Mouse (Mus musculus) neural tube, embryonic 13.5 days (tissue): ENCODE measurements at regions not wholly inside any gene's neighbourhood (a gene's known extent, or its start where the extent isn't known, plus 50 kb on each side); places are given as distances from the start of the nearest gene placed in this dataset.

Source experiments
- ATAC-seq: fragments of 200-750 bp; cut with Nextera tagmentation; 2 replicates; pipeline ENCODE4 v1.8.0; 2017; ENCODE audit warnings: low read depth, mild to moderate bottlenecking, moderate TSS enrichment, moderate library complexity
- H3K27ac ChIP-seq: fragments of 300-500 bp; sonication (generic); replicated peaks from 2 replicates; pipeline ENCODE4 v1.5.1; 2015; ENCODE audit warnings: moderate library complexity, mild to moderate bottlenecking, inconsistent platforms
- H3K27me3 ChIP-seq: fragments of 300-500 bp; sonication (generic); 2 replicates; pipeline ENCODE4 v1.6.1; 2015; ENCODE audit warnings: mild to moderate bottlenecking, inconsistent platforms
- H3K36me3 ChIP-seq: fragments of 300-500 bp; sonication (generic); 2 replicates; pipeline ENCODE4 v1.6.1; 2015; ENCODE audit warnings: mild to moderate bottlenecking, inconsistent platforms
- H3K4me1 ChIP-seq: fragments of 300-500 bp; sonication (generic); replicated peaks from 2 replicates; pipeline ENCODE4 v1.6.1; 2015; ENCODE audit warnings: inconsistent platforms
- H3K4me2 ChIP-seq: fragments of 300-500 bp; sonication (generic); 2 replicates; pipeline ENCODE4 v1.6.1; 2015; ENCODE audit warnings: inconsistent platforms, mild to moderate bottlenecking, moderate library complexity
- H3K4me3 ChIP-seq: fragments of 300-500 bp; sonication (generic); 2 replicates; pipeline ENCODE4 v1.5.1; 2015; ENCODE audit warnings: mild to moderate bottlenecking, inconsistent platforms
- H3K9ac ChIP-seq: fragments of 300-500 bp; sonication (generic); 2 replicates; pipeline ENCODE4 v1.6.1; 2015; ENCODE audit warnings: moderate library complexity, mild to moderate bottlenecking, inconsistent platforms
- H3K9me3 ChIP-seq: fragments of 300-500 bp; sonication (generic); 2 replicates; pipeline ENCODE4 v1.6.1; 2016; ENCODE audit warnings: inconsistent platforms
- WGBS: fragments of 180-500 bp; shearing (Covaris S2); methylation state at CpG from one replicate; pipeline ENCODE4 v1.1.7; 2015; 5-methylcytosine and 5-hydroxymethylcytosine counted together

GRCm38 (mm10) chr17:88214746-88215145 is 149.7 kb upstream of the Fbxo11 start:
- Histone ChIP-seq H3K9me3 (no peaks in the 10 kb centered on the region), H3K4me1 (no peaks in the 10 kb centered on the region), H3K27me3 (no peaks in the 10 kb centered on the region), H3K27ac (no peak overlapping the region), H3K9ac (no peak overlapping the region), H3K36me3 (no peaks in the 10 kb centered on the region), H3K4me3 (no peak overlapping the region), H3K4me2 (no peak overlapping the region)
- ATAC-seq, result no peak
- 80% methylated on average over 9 of the region's 9 CpGs for WGBS

- 0 out of 2 replicates have a peak, but pooled peaks cover 12% of the 10 kb centered on the region for H3K9me3 ChIP-seq
- no peak overlapping the region for H3K4me2 ChIP-seq
- H3K27ac ChIP-seq, result no peak overlapping the region
- no peaks in the 10 kb centered on the region for H3K27me3 ChIP-seq
- no peak for ATAC-seq
- no peak overlapping the region for H3K4me3 ChIP-seq
- no peaks in the 10 kb centered on the region for H3K36me3 ChIP-seq
- H3K9ac ChIP-seq, result no peak overlapping the region
- 82% methylated on average over 5 of the region's 5 CpGs for WGBS
- no peaks in the 10 kb centered on the region for H3K4me1 ChIP-seq
Observed at GRCm38 (mm10) chr17:88222379-88222955, 157.4 kb upstream of the Fbxo11 start.

GRCm38 (mm10) chr17:88240476-88240875 is 175.4 kb upstream of the Fbxo11 start:
- Histone ChIP-seq H3K36me3 (no peaks in the 10 kb centered on the region), H3K27me3 (no peaks in the 10 kb centered on the region), H3K4me3 (no peak overlapping the region), H3K27ac (no peak overlapping the region), H3K4me1 (no peaks in the 10 kb centered on the region), H3K9ac (no peak overlapping the region), H3K4me2 (no peak overlapping the region), H3K9me3 (no peaks in the 10 kb centered on the region)
- WGBS, result 78% methylated on average over 8 of the region's 8 CpGs
- no peak for ATAC-seq

GRCm38 (mm10) chr17:88248625-88249024 is 183.5 kb upstream of the Fbxo11 start:
- H3K4me3 ChIP-seq, result no peak overlapping the region
- no peak overlapping the region for H3K27ac ChIP-seq
- no peaks in the 10 kb centered on the region for H3K9me3 ChIP-seq
- 0 out of 2 replicates have a peak, but pooled peaks cover 6% of the 10 kb centered on the region for H3K4me1 ChIP-seq
- H3K27me3 ChIP-seq, result no peaks in the 10 kb centered on the region; the same call in 1 of the 2 replicates
- no peak overlapping the region for H3K9ac ChIP-seq
- 79% methylated on average over 5 of the region's 5 CpGs for WGBS
- no peak overlapping the region for H3K4me2 ChIP-seq
- H3K36me3 ChIP-seq, result no peaks in the 10 kb centered on the region
- ATAC-seq, result no peak

- no peak overlapping the region for H3K27ac ChIP-seq
- peaks cover 18% of the 10 kb centered on the region for H3K4me1 ChIP-seq
- no peak overlapping the region; the same call in 1 of the 2 replicates for H3K4me3 ChIP-seq
- no peaks in the 10 kb centered on the region; the same call in 1 of the 2 replicates for H3K27me3 ChIP-seq
- no peaks in the 10 kb centered on the region for H3K36me3 ChIP-seq
- H3K9ac ChIP-seq, result no peak overlapping the region
- H3K4me2 ChIP-seq, result peak overlapping the region; percentile 42
- H3K9me3 ChIP-seq, result no peaks in the 10 kb centered on the region
- ATAC-seq, result peak; percentile 37; the same call in 1 of the 2 replicates
- 19% methylated on average over 17 of the region's 17 CpGs for WGBS
Observed at GRCm38 (mm10) chr17:88251949-88252521, 186.9 kb upstream of the Fbxo11 start.

- Histone ChIP-seq H3K4me1 (peaks cover 24% of the 10 kb centered on the region), H3K36me3 (no peaks in the 10 kb centered on the region), H3K27ac (peak overlapping the region; percentile 98), H3K4me3 (peak overlapping the region; percentile 68), H3K4me2 (peak overlapping the region; percentile 91), H3K27me3 (no peaks in the 10 kb centered on the region; the same call in 1 of the 2 replicates), H3K9me3 (no peaks in the 10 kb centered on the region), H3K9ac (peak overlapping the region; percentile 98)
- ATAC-seq, result peak; percentile 86
- under 1% methylated on average over 40 of the region's 40 CpGs for WGBS
Observed at GRCm38 (mm10) chr17:88255744-88256598, 184.5 kb upstream of the Foxn2 start.

- Histone ChIP-seq H3K4me2 (peak overlapping the region; percentile 91), H3K36me3 (no peaks in the 10 kb centered on the region), H3K4me3 (peak overlapping the region; percentile 68), H3K9ac (peak overlapping the region; percentile 98), H3K4me1 (peaks cover 22% of the 10 kb centered on the region), H3K9me3 (no peaks in the 10 kb centered on the region), H3K27ac (peak overlapping the region; percentile 98), H3K27me3 (no peaks in the 10 kb centered on the region; the same call in 1 of the 2 replicates)
- ATAC-seq, result peak; percentile 74
- WGBS, result 2% methylated on average over 18 of the region's 18 CpGs
Observed at GRCm38 (mm10) chr17:88256599-88257544, 183.6 kb upstream of the Foxn2 start.

GRCm38 (mm10) chr17:88258361-88258796 is 182.1 kb upstream of the Foxn2 start:
- Histone ChIP-seq H3K9me3 (no peaks in the 10 kb centered on the region), H3K27me3 (no peaks in the 10 kb centered on the region), H3K36me3 (no peaks in the 10 kb centered on the region), H3K9ac (no peak overlapping the region), H3K4me2 (no peak overlapping the region), H3K27ac (no peak overlapping the region), H3K4me1 (peaks cover 21% of the 10 kb centered on the region), H3K4me3 (no peak overlapping the region)
- 68% methylated on average over 11 of the region's 11 CpGs for whole genome bisulfite sequencing
- ATAC-seq, result no peak

GRCm38 (mm10) chr17:88260176-88260575 is 180.3 kb upstream of the Foxn2 start:
- Histone ChIP-seq H3K27ac (no peak overlapping the region), H3K4me1 (peaks cover 21% of the 10 kb centered on the region), H3K36me3 (no peaks in the 10 kb centered on the region), H3K27me3 (no peaks in the 10 kb centered on the region), H3K4me2 (no peak overlapping the region), H3K4me3 (no peak overlapping the region), H3K9me3 (no peaks in the 10 kb centered on the region), H3K9ac (no peak overlapping the region)
- 89% methylated on average over 7 of the region's 7 CpGs for WGBS
- no peak for ATAC-seq

- Histone ChIP-seq H3K9me3 (no peaks in the 10 kb centered on the region), H3K9ac (no peak overlapping the region), H3K4me2 (no peak overlapping the region), H3K27ac (no peak overlapping the region), H3K36me3 (no peaks in the 10 kb centered on the region), H3K4me3 (no peak overlapping the region), H3K4me1 (peaks cover 17% of the 10 kb centered on the region), H3K27me3 (no peaks in the 10 kb centered on the region)
- 36% methylated on average over 6 of the region's 6 CpGs for WGBS
- ATAC-seq, result no peak
Observed at GRCm38 (mm10) chr17:88260826-88261225, 179.7 kb upstream of the Foxn2 start.

GRCm38 (mm10) chr17:88261556-88261955 is 179.0 kb upstream of the Foxn2 start:
- H3K4me2 ChIP-seq, result no peak overlapping the region
- H3K27ac ChIP-seq, result no peak overlapping the region
- peaks cover 14% of the 10 kb centered on the region for H3K4me1 ChIP-seq
- no peaks in the 10 kb centered on the region for H3K9me3 ChIP-seq
- H3K9ac ChIP-seq, result no peak overlapping the region
- no peaks in the 10 kb centered on the region for H3K27me3 ChIP-seq
- H3K4me3 ChIP-seq, result no peak overlapping the region
- H3K36me3 ChIP-seq, result no peaks in the 10 kb centered on the region
- 36% methylated on average over 8 of the region's 8 CpGs for WGBS
- no peak for ATAC-seq
